Mouse (Mus musculus) C2C12 (cell line): ENCODE data around the gene Gm11985.

ENCODE experiments used
- CEBPB ChIP-seq: IDR thresholded peaks from one replicate; pipeline ENCODE4 v1.6.1; 2011; ENCODE audit warnings: low read depth, mild to moderate bottlenecking, control low read depth, moderate library complexity
- CTCF ChIP-seq: IDR thresholded peaks from one replicate; pipeline ENCODE4 v1.5.1; 2011; ENCODE audit not compliant: control insufficient read depth, insufficient read depth, insufficient read length
- FOSL1 ChIP-seq: IDR thresholded peaks from one replicate; pipeline ENCODE4 v1.8.0; 2011; ENCODE audit warnings: mild to moderate bottlenecking, low read length; ENCODE audit not compliant: poor library complexity, insufficient read depth, severe bottlenecking
- MAX ChIP-seq: IDR thresholded peaks from one replicate; pipeline ENCODE4 v1.6.1; 2011; ENCODE audit warnings: mild to moderate bottlenecking, control low read depth
- MYOD1 ChIP-seq: IDR thresholded peaks from one replicate; pipeline ENCODE4 v1.6.1; 2011; ENCODE audit warnings: low read depth; ENCODE audit not compliant: control insufficient read depth, insufficient read length
- MYOG ChIP-seq: IDR thresholded peaks from one replicate; pipeline ENCODE4 v1.6.1; 2011; ENCODE audit not compliant: control insufficient read depth, insufficient read length; ENCODE audit errors: extremely low read depth
- USF1 ChIP-seq: IDR thresholded peaks from one replicate; pipeline ENCODE4 v1.6.1; 2011; ENCODE audit warnings: low read depth, mild to moderate bottlenecking, control low read depth, moderate library complexity

DNA sequence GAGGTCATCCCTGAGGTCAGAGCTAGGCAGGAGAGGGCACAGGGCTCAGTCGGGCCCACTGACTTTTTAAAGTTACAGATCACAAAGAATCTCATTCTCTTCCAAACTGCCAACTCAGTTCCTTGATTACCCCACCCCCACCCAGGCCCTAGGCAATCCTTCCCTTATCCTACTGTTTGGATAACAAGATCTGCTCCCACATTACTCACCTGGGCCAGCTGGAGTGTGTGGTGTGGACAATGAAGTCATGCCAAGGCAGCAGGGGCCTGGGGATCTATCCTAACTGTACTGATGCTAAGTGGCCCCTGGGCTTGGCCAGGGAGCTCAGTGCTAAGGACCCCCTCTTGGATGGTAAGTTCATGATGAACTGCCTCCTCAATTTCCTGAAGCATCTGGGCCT lies 3.9 kb downstream of the Gm11985 start:
- TF ChIP-seq USF1 (no peak), CTCF (no peak), MAX (no peak), CEBPB (no peak), MYOG (no peak), MYOD1 (no peak), FOSL1 (no peak)
